Mouse (Mus musculus) stomach, postnatal 0 days (tissue): ENCODE data around the gene Ccdc9.

Experiments used
- CTCF ChIP-seq: IDR thresholded peaks from 2 replicates; pipeline ENCODE4 v1.5.1; 2016; ENCODE audit warnings: antibody characterized with exemption, low read depth, mild to moderate bottlenecking, moderate library complexity
- EP300 ChIP-seq: optimal IDR thresholded peaks from 2 replicates; pipeline ENCODE3; 2016; ENCODE audit warnings: antibody characterized with exemption

DNA sequence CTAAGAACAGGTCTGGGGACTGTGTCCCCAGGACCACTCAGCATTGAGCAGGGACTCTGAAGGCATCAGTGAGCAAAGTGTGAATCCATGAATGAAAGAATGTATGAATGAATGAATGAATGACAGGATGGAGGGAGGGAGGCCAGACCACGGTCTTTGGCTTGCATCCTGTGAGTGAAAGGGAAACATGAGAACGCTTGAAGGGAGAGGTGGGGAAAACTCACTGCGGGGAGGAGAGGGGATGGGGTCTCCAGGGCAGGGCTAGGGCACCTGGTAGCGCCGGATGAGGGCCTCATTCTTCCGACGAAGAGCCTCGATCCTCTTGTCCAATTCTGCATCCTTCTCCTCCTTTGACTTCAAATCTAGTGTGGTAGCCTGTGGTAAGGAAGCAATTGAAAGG is 2.6 kb downstream of the Ccdc9 start:
- TF ChIP-seq CTCF (no peak), EP300 (no peak)
